Mouse (Mus musculus) lung, postnatal 0 days (tissue): ENCODE results near the gene Saa3.

Source experiments
- CTCF ChIP-seq: IDR thresholded peaks from 2 replicates; pipeline ENCODE4 v1.5.1; 2016; ENCODE audit warnings: antibody characterized with exemption, mild to moderate bottlenecking
- EP300 ChIP-seq: IDR thresholded peaks from 2 replicates; pipeline ENCODE4 v1.6.1; 2016; ENCODE audit warnings: antibody characterized with exemption, mild to moderate bottlenecking, control low read depth

GRCm38 (mm10) chr7:46675061-46675460 is 40.4 kb downstream of the Saa3 start:
- no peak for TF ChIP-seq CTCF
- no peak for TF ChIP-seq EP300
